Mouse (Mus musculus): Measurements from ENCODE around the gene Lmo7. TPM values are rescaled to one million over a fixed set of nuclear protein-coding genes. Genes with fewer than 3 reads are reported as not detected.

The Lmo7 gene
- polyA plus RNA-seq, 1 experiment from 2014 or later = 1.3 TPM

DNA sequence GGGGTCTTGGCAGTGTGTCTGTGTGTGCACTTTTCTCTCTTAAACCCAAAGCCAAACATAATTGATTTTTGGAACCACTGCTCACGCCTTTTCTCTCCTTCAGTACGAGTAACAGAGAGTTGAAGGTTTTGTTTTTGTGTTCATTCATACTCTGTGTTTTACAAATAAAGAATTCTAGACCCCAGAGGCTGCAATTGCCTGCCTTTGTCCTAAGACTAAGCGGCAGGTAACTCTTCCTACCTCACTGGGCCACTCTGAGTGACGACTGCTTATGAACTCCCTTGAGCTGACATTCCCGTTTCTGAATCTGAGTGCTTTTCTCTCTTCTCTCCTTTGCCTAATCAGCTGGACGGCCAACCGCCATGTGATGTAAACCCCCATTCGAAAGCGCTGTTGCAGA is 203.8 kb downstream of the Lmo7 start:
- DNase-seq (ENCODE audit: low spot score) (no peak), ATAC-seq (replicated peaks; ENCODE audit: low FRiP score) (no peak)
- no peak overlapping the region for H3K4me3 ChIP-seq (ENCODE audit: low read depth, low read length)
- H3K36me3 ChIP-seq (ENCODE audit: control insufficient read depth, insufficient read depth, low read length) = no peaks in the 10 kb centered on the region
- H3K4me2 ChIP-seq (ENCODE audit: low read depth, low read length, severe bottlenecking) = no peak overlapping the region
- no peaks in the 10 kb centered on the region for H3K9me3 ChIP-seq (ENCODE audit: control insufficient read depth, low read length)
- H3K27me3 ChIP-seq (ENCODE audit: control insufficient read depth, insufficient read depth, low read length) = no peaks in the 10 kb centered on the region
- 82% methylated on average over 9 of the region's 9 CpGs for WGBS
- H3K27ac ChIP-seq (ENCODE audit: low read depth, low read length) = no peak overlapping the region
- H3K4me1 ChIP-seq (replicated peaks; ENCODE audit: control insufficient read depth, insufficient read depth, low read length) = no peaks in the 10 kb centered on the region
- no peak overlapping the region for H3K9ac ChIP-seq (ENCODE audit: low read length)

DNA sequence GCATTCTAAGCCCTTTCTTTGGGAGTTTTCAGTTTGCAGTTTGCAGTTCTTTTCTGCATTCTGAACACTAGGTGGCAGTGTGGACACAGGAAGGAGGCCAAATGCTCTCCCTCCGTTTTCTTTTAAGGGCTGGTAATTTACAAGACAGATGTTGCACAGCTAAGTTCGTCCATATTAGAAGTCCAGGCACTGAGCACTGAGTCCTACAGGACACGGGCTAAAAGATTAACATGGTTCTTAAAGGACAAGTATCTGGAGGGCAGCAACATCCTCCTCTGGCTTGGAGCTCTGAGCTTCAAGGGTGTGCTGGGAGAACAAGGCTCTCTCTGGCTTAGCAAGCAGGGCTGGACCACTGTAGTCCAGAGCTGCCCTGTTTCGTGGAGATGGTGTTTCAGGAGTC is 213.2 kb downstream of the Lmo7 start:
- peak; percentile 60 for ATAC-seq (replicated peaks; ENCODE audit: low FRiP score)
- peak; percentile 53 for DNase-seq (ENCODE audit: low spot score)

DNA sequence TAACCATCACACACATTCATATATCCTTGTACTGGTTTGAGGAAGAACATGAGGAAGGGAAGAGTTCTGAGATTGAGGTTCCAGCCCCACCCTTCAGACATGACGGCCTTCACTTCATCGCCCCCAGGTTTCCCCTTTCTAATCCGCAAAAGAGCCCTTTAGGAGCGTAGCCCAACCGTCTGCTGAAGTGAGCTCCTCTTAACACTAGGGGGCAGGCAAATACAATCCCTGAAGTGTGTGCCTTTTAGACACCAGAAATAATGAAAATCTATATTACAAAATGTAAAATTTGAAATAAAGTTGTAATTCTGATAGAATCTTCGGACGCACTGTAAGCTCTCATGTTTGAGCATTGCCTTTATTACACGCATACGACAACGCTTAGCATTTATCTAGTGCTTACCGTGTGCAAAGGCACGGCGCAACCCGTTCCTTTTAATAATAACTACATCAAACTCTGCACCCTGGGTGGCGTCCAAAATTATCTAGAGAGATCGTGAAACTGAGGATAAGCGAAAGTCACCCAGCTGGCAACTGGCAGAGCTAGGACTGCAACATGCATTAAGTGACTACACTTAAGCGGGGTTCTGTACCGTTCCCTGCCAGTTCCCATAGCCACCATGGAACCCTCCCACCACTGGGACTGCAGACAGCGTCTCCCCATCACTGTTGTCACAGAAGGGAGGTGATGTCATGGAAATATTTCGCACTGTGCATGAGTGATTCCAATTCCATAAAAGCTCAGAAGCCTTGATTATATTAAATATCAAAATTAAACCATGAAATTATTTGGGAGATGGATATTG is 217.2 kb downstream of the Lmo7 start:
- H3K9me3 ChIP-seq (ENCODE audit: control insufficient read depth, low read length) = no peaks in the 10 kb centered on the region
- no peaks in the 10 kb centered on the region for H3K36me3 ChIP-seq (ENCODE audit: control insufficient read depth, insufficient read depth, low read length)
- no peaks in the 10 kb centered on the region for H3K27me3 ChIP-seq (ENCODE audit: control insufficient read depth, insufficient read depth, low read length)
- peak; percentile 56 for DNase-seq (ENCODE audit: low spot score)
- H3K4me1 ChIP-seq (replicated peaks; ENCODE audit: control insufficient read depth, insufficient read depth, low read length) = no peaks in the 10 kb centered on the region
- 61% methylated on average over 21 of the region's 21 CpGs for WGBS
- H3K4me3 ChIP-seq (ENCODE audit: low read depth, low read length) = no peak overlapping the region
- peak; percentile 63 for ATAC-seq (replicated peaks; ENCODE audit: low FRiP score)
- no peak overlapping the region for H3K27ac ChIP-seq (ENCODE audit: low read depth, low read length)
- H3K4me2 ChIP-seq (ENCODE audit: low read depth, low read length, severe bottlenecking) = no peak overlapping the region
- H3K9ac ChIP-seq (ENCODE audit: low read length) = no peak overlapping the region

More for the DNA sequence above, 213.2 kb downstream of the Lmo7 start:
- H3K36me3 ChIP-seq (ENCODE audit: control insufficient read depth, insufficient read depth, low read length) = no peaks in the 10 kb centered on the region
- no peak overlapping the region for H3K27ac ChIP-seq (ENCODE audit: low read depth, low read length)
- 7% methylated on average over 4 of the region's 4 CpGs for WGBS
- no peaks in the 10 kb centered on the region for H3K27me3 ChIP-seq (ENCODE audit: control insufficient read depth, insufficient read depth, low read length)
- no peak overlapping the region for H3K4me3 ChIP-seq (ENCODE audit: low read depth, low read length)
- H3K4me2 ChIP-seq (ENCODE audit: low read depth, low read length, severe bottlenecking) = no peak overlapping the region
- no peak overlapping the region; the same call in 1 of the 2 replicates for H3K9ac ChIP-seq (ENCODE audit: low read length)
- H3K9me3 ChIP-seq (ENCODE audit: control insufficient read depth, low read length) = no peaks in the 10 kb centered on the region
- H3K4me1 ChIP-seq (replicated peaks; ENCODE audit: control insufficient read depth, insufficient read depth, low read length) = no peaks in the 10 kb centered on the region

DNA sequence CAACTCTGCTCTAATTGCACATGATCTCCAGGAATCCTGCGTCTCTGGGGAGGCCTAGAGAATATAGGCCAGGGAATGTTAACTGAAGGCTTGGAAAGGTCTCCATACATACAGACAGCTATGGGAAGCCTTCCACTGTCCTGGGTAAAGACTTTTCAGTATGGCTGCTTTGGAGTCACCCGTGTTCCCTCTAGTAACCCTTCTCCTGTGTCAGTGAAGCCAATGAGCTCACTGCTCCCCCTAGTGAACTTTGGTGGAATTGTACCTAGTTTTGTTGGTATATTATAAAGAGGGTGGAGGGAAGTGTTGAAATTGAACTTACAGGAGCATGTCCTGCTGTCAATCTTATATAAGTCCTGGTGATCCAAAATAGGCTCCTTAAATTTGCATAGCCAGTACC is 219.4 kb downstream of the Lmo7 start:
- H3K9ac ChIP-seq (ENCODE audit: low read length) = no peak overlapping the region
- H3K4me1 ChIP-seq (replicated peaks; ENCODE audit: control insufficient read depth, insufficient read depth, low read length) = no peaks in the 10 kb centered on the region
- H3K27ac ChIP-seq (ENCODE audit: low read depth, low read length) = no peak overlapping the region
- DNase-seq (ENCODE audit: low spot score) = peak; percentile 49
- H3K36me3 ChIP-seq (ENCODE audit: control insufficient read depth, insufficient read depth, low read length) = no peaks in the 10 kb centered on the region
- no peak overlapping the region for H3K4me3 ChIP-seq (ENCODE audit: low read depth, low read length)
- no peaks in the 10 kb centered on the region for H3K9me3 ChIP-seq (ENCODE audit: control insufficient read depth, low read length)
- 55% methylated on average over 2 of the region's 2 CpGs for WGBS
- ATAC-seq (replicated peaks; ENCODE audit: low FRiP score) = peak; percentile 44
- no peak overlapping the region for H3K4me2 ChIP-seq (ENCODE audit: low read depth, low read length, severe bottlenecking)
- H3K27me3 ChIP-seq (ENCODE audit: control insufficient read depth, insufficient read depth, low read length) = no peaks in the 10 kb centered on the region

DNA sequence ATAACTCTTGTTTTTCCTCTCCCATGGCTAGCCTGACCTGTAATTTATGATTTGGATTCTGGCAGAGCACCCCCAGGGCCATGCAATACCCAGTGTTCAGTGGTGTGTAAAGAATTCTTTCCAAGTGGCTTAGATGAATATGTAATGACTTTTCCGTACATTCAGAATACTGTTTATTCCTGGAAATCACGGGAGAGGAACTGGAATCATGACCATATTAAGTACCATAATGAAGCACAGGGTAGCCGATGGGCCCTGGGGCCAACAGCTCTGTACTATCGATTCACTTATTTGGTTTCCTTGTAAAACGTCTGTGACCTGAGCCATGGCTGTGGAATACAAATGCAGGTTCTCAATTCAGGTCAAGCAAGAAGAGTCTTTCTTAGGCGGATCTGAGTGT is 221.3 kb downstream of the Lmo7 start:
- H3K27ac ChIP-seq (ENCODE audit: low read depth, low read length) = no peak overlapping the region
- DNase-seq (ENCODE audit: low spot score) = no peak
- H3K4me3 ChIP-seq (ENCODE audit: low read depth, low read length) = no peak overlapping the region
- no peaks in the 10 kb centered on the region for H3K4me1 ChIP-seq (replicated peaks; ENCODE audit: control insufficient read depth, insufficient read depth, low read length)
- H3K4me2 ChIP-seq (ENCODE audit: low read depth, low read length, severe bottlenecking) = no peak overlapping the region
- no peaks in the 10 kb centered on the region for H3K27me3 ChIP-seq (ENCODE audit: control insufficient read depth, insufficient read depth, low read length)
- no peaks in the 10 kb centered on the region for H3K36me3 ChIP-seq (ENCODE audit: control insufficient read depth, insufficient read depth, low read length)
- no peak for ATAC-seq (replicated peaks; ENCODE audit: low FRiP score)
- 86% methylated on average over 6 of the region's 6 CpGs for WGBS
- no peak overlapping the region for H3K9ac ChIP-seq (ENCODE audit: low read length)
- no peaks in the 10 kb centered on the region for H3K9me3 ChIP-seq (ENCODE audit: control insufficient read depth, low read length)

DNA sequence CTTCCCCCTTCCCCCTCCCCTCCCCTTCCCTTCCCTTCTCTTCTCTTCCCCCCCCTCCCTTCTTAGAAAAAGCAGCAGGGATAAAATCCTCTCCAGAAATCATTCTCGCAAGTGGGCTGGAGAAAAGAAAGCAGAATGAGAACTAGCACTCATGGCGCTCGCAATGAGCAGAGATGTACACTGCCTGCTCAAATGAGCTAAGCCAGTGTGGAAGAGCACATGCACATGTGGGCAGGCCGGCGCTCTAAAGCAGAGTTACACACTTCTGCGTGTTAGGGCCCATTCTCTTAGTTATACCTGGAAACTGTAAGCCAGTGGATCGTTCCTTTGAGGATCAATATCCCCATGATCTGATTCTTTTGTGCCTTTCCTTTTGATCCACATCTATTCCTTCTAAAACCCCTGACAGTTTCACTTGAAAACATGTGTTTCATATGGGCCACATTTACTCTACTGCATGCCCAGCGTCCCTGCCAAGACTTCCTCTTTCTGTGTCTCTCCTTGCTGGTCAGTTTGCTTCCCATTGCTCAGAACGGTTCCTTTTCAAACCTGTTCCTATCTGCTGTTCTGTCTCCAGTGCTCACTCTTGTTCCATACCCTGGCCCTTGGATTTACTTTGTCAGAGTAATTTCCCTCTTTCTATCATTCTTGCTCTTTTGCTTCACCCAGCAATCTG is 224.2 kb downstream of the Lmo7 start:
- H3K4me2 ChIP-seq (ENCODE audit: low read depth, low read length, severe bottlenecking) = no peak overlapping the region
- H3K9ac ChIP-seq (ENCODE audit: low read length) = no peak overlapping the region
- no peak overlapping the region for H3K4me3 ChIP-seq (ENCODE audit: low read depth, low read length)
- H3K27ac ChIP-seq (ENCODE audit: low read depth, low read length) = no peak overlapping the region
- DNase-seq (ENCODE audit: low spot score) = no peak
- ATAC-seq (replicated peaks; ENCODE audit: low FRiP score) = no peak
- no peaks in the 10 kb centered on the region for H3K4me1 ChIP-seq (replicated peaks; ENCODE audit: control insufficient read depth, insufficient read depth, low read length)
- H3K36me3 ChIP-seq (ENCODE audit: control insufficient read depth, insufficient read depth, low read length) = no peaks in the 10 kb centered on the region
- 84% methylated on average over 9 of the region's 9 CpGs for WGBS
- no peaks in the 10 kb centered on the region for H3K27me3 ChIP-seq (ENCODE audit: control insufficient read depth, insufficient read depth, low read length)
- H3K9me3 ChIP-seq (ENCODE audit: control insufficient read depth, low read length) = no peaks in the 10 kb centered on the region

DNA sequence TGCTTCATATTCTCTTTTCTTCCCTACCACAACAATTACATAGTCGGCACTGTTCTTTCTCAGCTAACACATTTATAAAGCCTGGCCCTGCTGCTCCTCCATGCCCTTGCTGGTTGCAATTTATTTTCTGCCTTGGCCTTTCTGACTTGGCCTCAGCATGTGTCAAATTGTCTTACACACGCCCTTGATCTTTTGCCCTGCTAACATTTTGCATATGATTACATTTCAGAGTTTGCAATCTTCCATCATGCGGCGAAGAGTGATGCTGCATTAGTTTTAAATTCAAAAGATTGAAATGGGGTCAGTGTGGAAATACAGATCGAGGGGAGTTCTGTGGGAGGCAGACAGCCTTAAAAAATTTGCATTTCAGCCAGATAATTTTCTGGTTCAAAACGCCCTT is 234.6 kb downstream of the Lmo7 start:
- Histone ChIP-seq H3K4me2 (ENCODE audit: low read depth, low read length, severe bottlenecking) (no peak overlapping the region), H3K36me3 (ENCODE audit: control insufficient read depth, insufficient read depth, low read length) (no peaks in the 10 kb centered on the region), H3K9me3 (ENCODE audit: control insufficient read depth, low read length) (no peaks in the 10 kb centered on the region), H3K4me3 (ENCODE audit: low read depth, low read length) (no peak overlapping the region), H3K4me1 (replicated peaks; ENCODE audit: control insufficient read depth, insufficient read depth, low read length) (no peaks in the 10 kb centered on the region), H3K27ac (ENCODE audit: low read depth, low read length) (no peak overlapping the region), H3K27me3 (ENCODE audit: control insufficient read depth, insufficient read depth, low read length) (no peaks in the 10 kb centered on the region), H3K9ac (ENCODE audit: low read length) (no peak overlapping the region)
- WGBS = 81% methylated on average over 6 of the region's 6 CpGs
- no peak for DNase-seq (ENCODE audit: low spot score)
- ATAC-seq (replicated peaks; ENCODE audit: low FRiP score) = no peak

DNA sequence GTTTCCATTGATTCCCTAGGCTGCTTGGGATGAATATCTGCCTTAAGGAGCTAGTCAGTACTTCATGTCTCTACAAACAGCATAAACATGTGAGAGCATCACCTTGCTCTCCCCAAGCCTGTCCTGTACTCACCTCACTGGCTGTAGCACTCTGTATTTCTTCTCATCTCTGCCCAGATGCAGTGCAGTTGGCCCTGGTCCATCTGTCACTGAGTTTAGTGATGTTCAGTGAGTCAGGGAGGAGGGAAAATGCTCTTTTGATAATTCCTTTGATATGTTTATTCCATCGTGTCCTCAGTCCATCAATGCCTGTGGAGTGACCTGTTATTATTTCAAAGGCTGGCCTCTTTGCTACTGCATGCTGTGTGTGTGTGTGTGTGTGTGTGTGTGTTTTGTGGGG is 235.2 kb downstream of the Lmo7 start:
- ATAC-seq (replicated peaks; ENCODE audit: low FRiP score) = no peak
- no peak overlapping the region for H3K4me2 ChIP-seq (ENCODE audit: low read depth, low read length, severe bottlenecking)
- no peak overlapping the region for H3K27ac ChIP-seq (ENCODE audit: low read depth, low read length)
- DNase-seq (ENCODE audit: low spot score) = no peak
- H3K9me3 ChIP-seq (ENCODE audit: control insufficient read depth, low read length) = no peaks in the 10 kb centered on the region
- no peaks in the 10 kb centered on the region for H3K36me3 ChIP-seq (ENCODE audit: control insufficient read depth, insufficient read depth, low read length)
- WGBS = 70% methylated on average over 1 of the region's 1 CpGs
- no peaks in the 10 kb centered on the region for H3K27me3 ChIP-seq (ENCODE audit: control insufficient read depth, insufficient read depth, low read length)
- no peak overlapping the region for H3K4me3 ChIP-seq (ENCODE audit: low read depth, low read length)
- no peaks in the 10 kb centered on the region for H3K4me1 ChIP-seq (replicated peaks; ENCODE audit: control insufficient read depth, insufficient read depth, low read length)
- H3K9ac ChIP-seq (ENCODE audit: low read length) = no peak overlapping the region

DNA sequence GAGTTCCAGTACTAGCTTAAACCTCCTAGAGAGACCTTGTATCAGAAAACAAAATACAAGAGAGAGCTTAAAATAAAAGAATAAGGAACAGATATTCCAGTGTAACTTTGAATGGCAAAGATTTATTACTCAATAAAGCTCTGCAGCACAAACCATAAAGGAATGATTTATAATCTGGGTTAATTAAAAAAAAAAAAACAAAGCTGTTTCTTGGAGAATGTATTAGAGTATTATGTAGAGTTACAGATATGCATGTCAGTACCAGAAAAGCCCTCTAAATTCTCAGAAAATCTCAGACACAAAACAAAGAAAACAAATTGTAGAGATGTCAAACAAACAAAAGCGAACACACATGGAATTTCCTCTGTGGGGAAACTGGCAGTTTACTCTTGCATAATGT is 243.0 kb downstream of the Lmo7 start:
- Histone ChIP-seq H3K4me1 (replicated peaks; ENCODE audit: control insufficient read depth, insufficient read depth, low read length) (no peaks in the 10 kb centered on the region), H3K9ac (ENCODE audit: low read length) (no peak overlapping the region), H3K4me2 (ENCODE audit: low read depth, low read length, severe bottlenecking) (no peak overlapping the region), H3K27ac (ENCODE audit: low read depth, low read length) (no peak overlapping the region), H3K9me3 (ENCODE audit: control insufficient read depth, low read length) (no peaks in the 10 kb centered on the region), H3K36me3 (ENCODE audit: control insufficient read depth, insufficient read depth, low read length) (no peaks in the 10 kb centered on the region), H3K27me3 (ENCODE audit: control insufficient read depth, insufficient read depth, low read length) (no peaks in the 10 kb centered on the region), H3K4me3 (ENCODE audit: low read depth, low read length) (no peak overlapping the region)
- ATAC-seq (replicated peaks; ENCODE audit: low FRiP score) (no peak), DNase-seq (ENCODE audit: low spot score) (no peak)
- 83% methylated on average over 1 of the region's 1 CpGs for WGBS
